Mouse (Mus musculus): ENCODE results near the gene Fen1.

DNA sequence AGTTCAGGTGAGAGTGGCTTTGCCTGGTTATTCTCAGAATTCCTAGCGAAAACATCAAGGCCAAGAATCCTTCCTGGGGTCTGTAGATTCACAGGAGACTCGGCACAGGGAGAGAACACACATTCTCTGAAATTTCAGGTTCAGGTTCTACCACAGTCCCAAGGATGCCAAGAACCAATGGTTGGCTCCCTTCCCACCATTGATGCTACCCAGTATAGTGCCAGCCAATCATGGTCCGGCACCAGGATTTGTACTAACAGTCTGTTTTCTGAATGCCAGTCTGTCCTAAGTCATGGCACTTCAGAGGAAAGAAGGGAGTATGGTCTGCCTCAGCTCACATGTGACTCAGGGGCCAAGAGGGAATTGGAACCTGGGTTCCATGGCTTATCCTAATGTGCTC, 18.1 kb downstream of the Fen1 start:
- TF ChIP-seq CTCF (IDR thresholded peaks at IDR 0.05; ENCODE audit: low read depth, low read length) (no peak), POLR2A (IDR thresholded peaks at IDR 0.05; ENCODE audit: borderline replicate concordance, low read depth, low read length) (no peak)

Measured in bone marrow macrophage, adult 2 months (primary cell).